Mouse (Mus musculus): ENCODE results near the gene Pck2. TPM values are rescaled to one million over a fixed set of nuclear protein-coding genes. Genes with fewer than 3 reads are reported as not detected.

Gene Pck2
- polyA plus RNA-seq, 1 experiment from 2014 or later = 36.8 TPM

DNA sequence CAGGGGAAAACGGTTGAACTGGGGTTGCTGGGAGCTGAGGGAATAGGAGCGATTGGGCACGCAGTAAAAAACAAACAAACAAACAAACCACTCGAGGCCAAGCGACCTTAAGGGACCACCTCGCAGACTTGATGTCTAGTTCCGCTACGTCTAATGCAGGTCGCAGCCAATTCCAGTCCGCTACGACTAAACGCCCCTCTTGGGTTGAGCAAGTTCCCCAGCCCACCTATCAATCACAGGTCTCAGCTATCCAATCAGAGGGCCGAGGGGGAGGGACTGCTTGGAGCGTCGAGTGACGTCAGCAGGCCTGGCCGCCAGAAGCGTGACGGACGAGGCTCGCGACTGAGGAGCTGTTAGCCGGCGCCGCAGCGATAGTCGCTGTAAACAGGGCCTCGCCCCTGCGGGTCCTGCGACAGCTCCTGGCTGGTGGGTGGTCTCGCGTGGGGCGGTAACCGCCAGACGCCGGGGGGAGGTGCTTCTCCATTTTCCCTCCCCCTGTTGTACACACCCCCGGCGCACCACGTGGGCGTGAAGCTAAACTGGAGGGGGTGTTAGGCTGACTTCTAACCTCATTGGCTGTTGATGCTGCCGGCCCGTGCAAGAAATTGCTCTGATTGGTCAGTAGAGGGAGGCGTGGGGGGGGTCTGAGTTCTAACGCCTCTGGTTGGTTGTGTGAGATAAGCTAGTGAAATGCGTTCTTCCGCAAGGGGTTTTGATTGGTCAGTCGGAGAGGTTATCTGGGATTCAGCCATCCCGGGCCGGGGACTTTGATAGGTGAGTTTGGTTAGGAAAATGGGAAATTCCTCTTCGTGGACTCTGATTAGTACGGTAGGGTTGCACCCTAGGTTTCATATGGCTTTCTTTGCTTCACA lies 20.4 kb downstream of the Pck2 start, which contains the start of gene A730061H03Rik:
Gene A730061H03Rik (minus strand): TSS at position 205 of the 872 bp plus-strand sequence.
- H3K4me3 ChIP-seq (ENCODE audit: low read length) = peak within 1 kb of the TSS; percentile 86
- peak; percentile 94 for ATAC-seq (replicated peaks; ENCODE audit: extremely low read depth, insufficient read depth, low FRiP score)
- H3K27ac ChIP-seq (ENCODE audit: low read length) = peak within 1 kb of the TSS; percentile 100
- WGBS = under 1% methylated on average over 51 of the region's 51 CpGs
- no peaks in the 10 kb centered on the region for H3K27me3 ChIP-seq (ENCODE audit: control insufficient read depth, insufficient read depth, low read length)
- peaks cover 12% of the 10 kb centered on the region for H3K4me1 ChIP-seq (ENCODE audit: control insufficient read depth, insufficient read depth, low read length)
- H3K4me2 ChIP-seq (ENCODE audit: low read depth, low read length) = peak within 1 kb of the TSS; percentile 85
- H3K36me3 ChIP-seq (ENCODE audit: control insufficient read depth, insufficient read depth) = peaks cover 22% of the 10 kb centered on the region
- peak within 1 kb of the TSS; percentile 86 for H3K9ac ChIP-seq (ENCODE audit: low read length)
- H3K9me3 ChIP-seq (replicated peaks; ENCODE audit: control insufficient read depth, low read length) = no peaks in the 10 kb centered on the region

DNA sequence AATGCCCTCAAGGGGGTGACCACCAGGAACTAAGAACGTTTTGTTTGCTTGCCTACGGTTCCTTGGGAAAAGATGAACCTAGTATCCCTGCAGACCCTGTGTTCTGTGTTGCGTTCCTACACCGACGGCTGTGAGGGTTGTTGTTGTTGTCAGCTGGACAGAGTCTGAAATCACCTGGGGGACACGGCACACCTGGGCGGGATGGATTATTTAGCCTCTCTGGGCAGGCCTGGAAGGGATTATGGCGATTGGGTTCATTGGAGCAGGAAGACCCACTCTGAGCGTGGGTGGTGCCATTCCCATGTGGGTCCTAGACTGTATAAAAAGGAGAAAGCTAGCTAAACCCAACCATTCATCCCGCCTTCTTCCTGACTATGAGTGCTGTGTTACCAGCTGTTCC lies 21.8 kb downstream of the Pck2 start:
- no peaks in the 10 kb centered on the region for H3K9me3 ChIP-seq (replicated peaks; ENCODE audit: control insufficient read depth, low read length)
- peaks cover 10% of the 10 kb centered on the region for H3K4me1 ChIP-seq (ENCODE audit: control insufficient read depth, insufficient read depth, low read length)
- H3K9ac ChIP-seq (ENCODE audit: low read length) = no peak overlapping the region
- ATAC-seq (replicated peaks; ENCODE audit: extremely low read depth, insufficient read depth, low FRiP score) = no peak
- no peak overlapping the region for H3K4me3 ChIP-seq (ENCODE audit: low read length)
- no peak overlapping the region for H3K27ac ChIP-seq (ENCODE audit: low read length)
- H3K36me3 ChIP-seq (ENCODE audit: control insufficient read depth, insufficient read depth) = peaks cover 35% of the 10 kb centered on the region
- 84% methylated on average over 10 of the region's 10 CpGs for WGBS
- H3K4me2 ChIP-seq (ENCODE audit: low read depth, low read length) = peak overlapping the region; percentile 85; the same call in 1 of the 2 replicates
- H3K27me3 ChIP-seq (ENCODE audit: control insufficient read depth, insufficient read depth, low read length) = no peaks in the 10 kb centered on the region

DNA sequence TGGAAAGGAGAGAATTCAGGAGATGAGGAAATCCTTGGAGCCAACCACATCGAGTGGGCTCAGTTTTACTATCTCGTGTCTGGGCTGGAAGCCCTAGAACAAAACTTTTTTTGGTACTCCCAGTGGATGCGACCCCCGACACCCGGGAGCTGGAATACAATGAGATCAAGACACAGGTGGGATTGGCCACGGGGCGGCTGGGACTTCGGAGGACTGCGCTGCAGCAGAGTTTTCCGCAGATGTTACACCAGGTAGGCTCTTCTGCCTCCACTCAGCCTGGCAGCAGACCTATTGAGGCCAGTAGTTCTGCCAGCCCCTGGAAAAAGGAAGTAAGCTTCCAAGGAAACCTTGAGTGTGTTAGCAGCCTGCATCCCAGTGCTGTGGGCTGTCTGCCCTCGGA lies 23.2 kb downstream of the Pck2 start:
- Histone ChIP-seq H3K4me3 (ENCODE audit: low read length) (no peak overlapping the region), H3K4me1 (ENCODE audit: control insufficient read depth, insufficient read depth, low read length) (peaks cover 10% of the 10 kb centered on the region), H3K4me2 (ENCODE audit: low read depth, low read length) (no peak overlapping the region), H3K27ac (ENCODE audit: low read length) (no peak overlapping the region), H3K9ac (ENCODE audit: low read length) (no peak overlapping the region), H3K9me3 (replicated peaks; ENCODE audit: control insufficient read depth, low read length) (no peaks in the 10 kb centered on the region), H3K27me3 (ENCODE audit: control insufficient read depth, insufficient read depth, low read length) (no peaks in the 10 kb centered on the region), H3K36me3 (ENCODE audit: control insufficient read depth, insufficient read depth) (peaks cover 49% of the 10 kb centered on the region)
- ATAC-seq (replicated peaks; ENCODE audit: extremely low read depth, insufficient read depth, low FRiP score) = no peak
- 88% methylated on average over 11 of the region's 11 CpGs for WGBS

DNA sequence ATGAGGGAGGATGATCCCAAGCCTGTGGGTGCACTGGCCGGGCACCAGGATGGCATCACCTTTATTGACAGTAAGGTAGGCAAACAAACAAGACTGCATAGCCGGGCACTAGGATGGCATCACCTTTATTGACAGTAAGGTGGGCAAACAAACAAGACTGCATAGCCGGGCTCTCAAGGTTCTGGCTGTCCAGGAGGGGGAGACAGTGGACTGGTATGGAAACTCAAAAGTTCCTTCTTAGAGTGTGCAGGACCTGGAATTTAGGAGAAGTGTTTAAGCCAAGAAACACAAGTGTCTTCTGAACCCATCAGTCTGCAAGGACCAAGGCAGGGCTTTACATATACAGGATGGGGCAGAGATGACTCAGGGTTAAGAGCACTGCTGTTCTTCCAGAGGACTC lies 25.7 kb downstream of the Pck2 start:
- H3K4me1 ChIP-seq (ENCODE audit: control insufficient read depth, insufficient read depth, low read length) = peaks cover 8% of the 10 kb centered on the region
- ATAC-seq (replicated peaks; ENCODE audit: extremely low read depth, insufficient read depth, low FRiP score) = no peak
- WGBS = 80% methylated on average over 3 of the region's 3 CpGs
- H3K27ac ChIP-seq (ENCODE audit: low read length) = no peak overlapping the region
- H3K4me2 ChIP-seq (ENCODE audit: low read depth, low read length) = no peak overlapping the region
- H3K36me3 ChIP-seq (ENCODE audit: control insufficient read depth, insufficient read depth) = peaks cover 53% of the 10 kb centered on the region
- no peak overlapping the region for H3K9ac ChIP-seq (ENCODE audit: low read length)
- no peaks in the 10 kb centered on the region for H3K9me3 ChIP-seq (replicated peaks; ENCODE audit: control insufficient read depth, low read length)
- H3K4me3 ChIP-seq (ENCODE audit: low read length) = no peak overlapping the region
- H3K27me3 ChIP-seq (ENCODE audit: control insufficient read depth, insufficient read depth, low read length) = no peaks in the 10 kb centered on the region

DNA sequence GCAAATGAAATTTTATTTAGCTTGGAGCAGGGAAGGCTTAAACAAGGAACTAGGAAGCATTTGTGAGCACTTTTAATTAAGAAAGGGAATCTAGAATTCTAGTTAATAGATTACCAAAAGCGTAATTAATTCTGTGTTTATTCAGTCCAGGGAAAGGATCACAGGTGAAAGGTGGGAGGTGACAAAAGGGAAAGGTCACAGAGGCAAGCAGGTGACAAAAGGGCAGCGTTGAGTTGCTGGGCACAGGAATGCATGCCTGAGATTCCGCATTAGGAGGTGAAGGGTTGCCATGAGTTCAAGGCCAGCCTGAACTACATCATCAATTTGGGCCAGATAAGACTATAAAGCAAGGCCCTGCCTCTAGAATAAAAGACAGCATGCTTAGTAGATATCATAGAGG lies 27.4 kb downstream of the Pck2 start:
- H3K9me3 ChIP-seq (replicated peaks; ENCODE audit: control insufficient read depth, low read length) = no peaks in the 10 kb centered on the region
- no peak overlapping the region for H3K4me3 ChIP-seq (ENCODE audit: low read length)
- no peak overlapping the region for H3K4me2 ChIP-seq (ENCODE audit: low read depth, low read length)
- ATAC-seq (replicated peaks; ENCODE audit: extremely low read depth, insufficient read depth, low FRiP score) = no peak
- peaks cover 53% of the 10 kb centered on the region for H3K36me3 ChIP-seq (ENCODE audit: control insufficient read depth, insufficient read depth)
- H3K27me3 ChIP-seq (ENCODE audit: control insufficient read depth, insufficient read depth, low read length) = no peaks in the 10 kb centered on the region
- no peaks in the 10 kb centered on the region for H3K4me1 ChIP-seq (ENCODE audit: control insufficient read depth, insufficient read depth, low read length)
- H3K9ac ChIP-seq (ENCODE audit: low read length) = no peak overlapping the region
- WGBS = 82% methylated on average over 3 of the region's 3 CpGs
- H3K27ac ChIP-seq (ENCODE audit: low read length) = no peak overlapping the region

DNA sequence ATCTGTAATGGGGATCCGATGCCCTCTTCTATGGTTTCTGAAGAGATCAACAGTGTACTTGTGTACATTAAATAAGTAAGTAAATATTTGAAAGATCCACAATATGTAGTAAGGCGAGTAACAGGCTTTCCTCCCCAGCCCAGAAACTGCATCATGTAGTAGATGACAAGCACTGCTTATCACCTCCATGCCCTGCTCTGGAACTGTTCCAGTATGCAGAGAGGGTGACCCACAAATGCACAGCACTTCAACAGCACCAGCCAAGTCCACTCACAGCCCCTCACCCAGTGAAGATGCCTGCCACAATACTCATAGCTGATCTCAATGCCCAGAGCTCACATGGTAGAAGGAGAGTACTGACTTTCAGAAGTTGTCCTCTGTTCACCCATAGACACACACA lies 30.5 kb downstream of the Pck2 start:
- WGBS = 68% methylated on average over 2 of the region's 2 CpGs
- H3K36me3 ChIP-seq (ENCODE audit: control insufficient read depth, insufficient read depth) = peaks cover 30% of the 10 kb centered on the region

DNA sequence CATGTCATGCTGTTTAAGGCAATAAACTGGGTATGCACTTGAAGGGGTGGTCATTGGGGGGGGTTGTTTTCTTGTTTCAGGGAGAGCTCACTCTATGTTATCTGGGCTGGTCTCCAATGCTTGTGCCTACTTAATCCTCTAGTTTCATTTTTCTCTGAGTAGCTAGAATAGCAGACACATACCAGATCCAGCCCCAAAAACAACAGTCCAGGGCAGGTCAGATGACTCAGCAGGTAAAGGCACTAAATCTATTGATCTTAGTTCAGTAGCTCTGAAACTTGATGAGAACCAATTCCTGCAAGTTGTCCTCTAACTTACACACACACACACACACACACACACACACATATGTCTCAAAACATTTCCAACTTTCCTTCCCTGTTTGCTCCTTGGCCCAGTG lies 31.7 kb downstream of the Pck2 start:
- H3K4me1 ChIP-seq (ENCODE audit: control insufficient read depth, insufficient read depth, low read length) = peaks cover 9% of the 10 kb centered on the region
- H3K9me3 ChIP-seq (replicated peaks; ENCODE audit: control insufficient read depth, low read length) = no peaks in the 10 kb centered on the region
- no peak overlapping the region for H3K27ac ChIP-seq (ENCODE audit: low read length)
- no peak for ATAC-seq (replicated peaks; ENCODE audit: extremely low read depth, insufficient read depth, low FRiP score)
- no peak overlapping the region for H3K4me2 ChIP-seq (ENCODE audit: low read depth, low read length)
- peaks cover 19% of the 10 kb centered on the region for H3K36me3 ChIP-seq (ENCODE audit: control insufficient read depth, insufficient read depth)
- H3K4me3 ChIP-seq (ENCODE audit: low read length) = no peak overlapping the region
- H3K9ac ChIP-seq (ENCODE audit: low read length) = no peak overlapping the region
- no peaks in the 10 kb centered on the region for H3K27me3 ChIP-seq (ENCODE audit: control insufficient read depth, insufficient read depth, low read length)

More for the DNA sequence above, 30.5 kb downstream of the Pck2 start:
- Histone ChIP-seq H3K4me2 (ENCODE audit: low read depth, low read length) (no peak overlapping the region), H3K27ac (ENCODE audit: low read length) (peak overlapping the region; percentile 37; the same call in 1 of the 2 replicates), H3K4me1 (ENCODE audit: control insufficient read depth, insufficient read depth, low read length) (peaks cover 7% of the 10 kb centered on the region; the same call in 1 of the 2 replicates), H3K27me3 (ENCODE audit: control insufficient read depth, insufficient read depth, low read length) (no peaks in the 10 kb centered on the region), H3K9ac (ENCODE audit: low read length) (no peak overlapping the region), H3K4me3 (ENCODE audit: low read length) (no peak overlapping the region), H3K9me3 (replicated peaks; ENCODE audit: control insufficient read depth, low read length) (no peaks in the 10 kb centered on the region)
- no peak for ATAC-seq (replicated peaks; ENCODE audit: extremely low read depth, insufficient read depth, low FRiP score)

DNA sequence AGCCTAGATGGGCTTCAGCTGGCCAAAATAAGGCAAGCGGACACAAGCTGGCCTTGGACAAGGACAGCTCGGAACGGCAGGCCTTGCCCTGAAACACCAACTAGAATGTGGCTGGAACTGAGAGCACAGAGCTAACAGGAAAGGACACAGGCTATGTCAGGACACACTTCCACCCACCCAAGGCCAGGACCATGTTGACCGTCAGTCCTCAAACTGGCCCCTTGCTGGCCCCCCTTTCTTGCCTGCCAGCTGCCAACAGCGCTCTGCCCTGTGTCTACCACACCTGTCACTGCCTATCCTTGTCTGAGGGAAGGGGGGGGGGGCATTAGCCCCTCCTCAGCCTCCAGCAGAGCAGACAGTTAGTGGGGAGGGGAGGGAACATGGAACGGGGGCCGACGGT lies 35.2 kb downstream of the Pck2 start, which contains the start of gene Fitm1:
Gene Fitm1 (plus strand): TSS at position 316 of the 400 bp plus-strand sequence.
- peak within 1 kb of the TSS; percentile 99 for H3K27ac ChIP-seq (ENCODE audit: low read length)
- no peaks in the 10 kb centered on the region for H3K27me3 ChIP-seq (ENCODE audit: control insufficient read depth, insufficient read depth, low read length)
- ATAC-seq (replicated peaks; ENCODE audit: extremely low read depth, insufficient read depth, low FRiP score) = peak; percentile 74
- H3K4me2 ChIP-seq (ENCODE audit: low read depth, low read length) = peak within 1 kb of the TSS; percentile 72
- H3K36me3 ChIP-seq (ENCODE audit: control insufficient read depth, insufficient read depth) = 0 out of 2 replicates have a peak, but pooled peaks cover 2% of the 10 kb centered on the region
- H3K4me1 ChIP-seq (ENCODE audit: control insufficient read depth, insufficient read depth, low read length) = peaks cover 24% of the 10 kb centered on the region
- H3K9me3 ChIP-seq (replicated peaks; ENCODE audit: control insufficient read depth, low read length) = no peaks in the 10 kb centered on the region
- peak within 1 kb of the TSS; percentile 54 for H3K4me3 ChIP-seq (ENCODE audit: low read length)
- 31% methylated on average over 8 of the region's 8 CpGs for WGBS
- peak within 1 kb of the TSS; percentile 79 for H3K9ac ChIP-seq (ENCODE audit: low read length)

DNA sequence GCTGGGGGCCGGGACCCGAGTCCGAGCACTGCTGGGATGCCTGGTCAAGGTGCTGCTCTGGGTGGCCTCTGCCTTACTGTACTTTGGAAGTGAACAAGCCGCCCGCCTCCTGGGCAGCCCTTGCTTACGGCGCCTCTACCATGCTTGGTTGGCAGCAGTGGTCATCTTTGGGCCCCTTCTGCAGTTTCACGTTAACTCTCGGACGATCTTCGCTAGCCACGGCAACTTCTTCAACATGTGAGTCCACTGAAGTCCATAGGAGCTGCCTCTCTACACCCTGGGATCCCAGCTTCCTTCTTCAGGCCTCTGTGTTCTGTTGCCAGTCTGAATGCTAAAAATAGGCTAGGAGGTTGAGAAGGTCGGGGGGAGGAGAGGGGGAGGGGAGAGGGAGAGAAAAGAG lies 35.6 kb downstream of the Pck2 start:
- H3K4me2 ChIP-seq (ENCODE audit: low read depth, low read length) = peak overlapping the region; percentile 72
- H3K27me3 ChIP-seq (ENCODE audit: control insufficient read depth, insufficient read depth, low read length) = no peaks in the 10 kb centered on the region
- H3K9me3 ChIP-seq (replicated peaks; ENCODE audit: control insufficient read depth, low read length) = no peaks in the 10 kb centered on the region
- H3K4me1 ChIP-seq (ENCODE audit: control insufficient read depth, insufficient read depth, low read length) = peaks cover 24% of the 10 kb centered on the region
- peak overlapping the region; percentile 99 for H3K27ac ChIP-seq (ENCODE audit: low read length)
- H3K4me3 ChIP-seq (ENCODE audit: low read length) = peak overlapping the region; percentile 54
- WGBS = 32% methylated on average over 13 of the region's 13 CpGs
- ATAC-seq (replicated peaks; ENCODE audit: extremely low read depth, insufficient read depth, low FRiP score) = peak; percentile 35; the same call in 1 of the 2 replicates
- peaks cover 4% of the 10 kb centered on the region; the same call in 1 of the 2 replicates for H3K36me3 ChIP-seq (ENCODE audit: control insufficient read depth, insufficient read depth)
- peak overlapping the region; percentile 79 for H3K9ac ChIP-seq (ENCODE audit: low read length)

Measured in heart, embryonic 16.5 days (tissue).